Comparison of ENCODE assay signal across 22 mouse cellular contexts in genomic region chr9:112994774-112995173, GRCm38 (mm10).
DNase-seq lines count a peak whose midpoint lies in the region; ATAC-seq and TF ChIP-seq lines count a peak whose summit lies in the region.
"Had no signal": no experiment of that assay in that cellular context is flagged by ENCODE, and none has a peak within 500 bp of the region (broad histone marks: within the 10 kb centered on the region; RNA-seq: fewer than 3 reads in every experiment).

No protein-coding gene starts in this region.

- H3K4me3 ChIP-seq in forebrain, embryonic 14.5 days (ENCODE audit: low read depth, low read length) = no peak overlapping the region
- no peak overlapping the region for H3K4me3 ChIP-seq in forebrain, embryonic 15.5 days
- no peak overlapping the region for H3K4me3 ChIP-seq in lung, embryonic 14.5 days (ENCODE audit: low read depth, low read length)
- no peak overlapping the region for H3K4me3 ChIP-seq in midbrain, embryonic 13.5 days (replicated peaks)
- H3K4me3 ChIP-seq in midbrain, postnatal 0 days (ENCODE audit: low read depth, low read length) = no peak overlapping the region
- H3K4me3 ChIP-seq: embryonic facial prominence, embryonic 12.5 days; heart, adult 2 months; heart, embryonic 15.5 days had no signal

- no peaks in the 10 kb centered on the region for H3K36me3 ChIP-seq in forebrain, embryonic 14.5 days (ENCODE audit: control insufficient read depth, insufficient read depth, low read length)
- H3K36me3 ChIP-seq in forebrain, embryonic 15.5 days = no peaks in the 10 kb centered on the region
- no peaks in the 10 kb centered on the region for H3K36me3 ChIP-seq in lung, embryonic 14.5 days (ENCODE audit: insufficient read depth)
- no peaks in the 10 kb centered on the region for H3K36me3 ChIP-seq in midbrain, embryonic 13.5 days
- no peaks in the 10 kb centered on the region for H3K36me3 ChIP-seq in midbrain, postnatal 0 days (ENCODE audit: insufficient read depth, low read length)
- H3K36me3 ChIP-seq: embryonic facial prominence, embryonic 12.5 days; G1E; heart, embryonic 15.5 days had no signal

- no peak overlapping the region for H3K4me2 ChIP-seq in forebrain, embryonic 14.5 days (ENCODE audit: low read length)
- H3K4me2 ChIP-seq in forebrain, embryonic 15.5 days (replicated peaks) = no peak overlapping the region
- no peak overlapping the region for H3K4me2 ChIP-seq in lung, embryonic 14.5 days
- H3K4me2 ChIP-seq in midbrain, embryonic 13.5 days (replicated peaks) = no peak overlapping the region
- H3K4me2 ChIP-seq in midbrain, postnatal 0 days (ENCODE audit: low read depth, low read length, poor library complexity, severe bottlenecking) = no peak overlapping the region
- H3K4me2 ChIP-seq: embryonic facial prominence, embryonic 12.5 days; heart, embryonic 11.5 days; heart, embryonic 15.5 days had no signal

- no peaks in the 10 kb centered on the region for H3K4me1 ChIP-seq in forebrain, embryonic 14.5 days (ENCODE audit: control insufficient read depth, insufficient read depth, low read length)
- H3K4me1 ChIP-seq in forebrain, embryonic 15.5 days = no peaks in the 10 kb centered on the region
- no peaks in the 10 kb centered on the region for H3K4me1 ChIP-seq in lung, embryonic 14.5 days (ENCODE audit: insufficient read depth)
- no peaks in the 10 kb centered on the region for H3K4me1 ChIP-seq in midbrain, embryonic 13.5 days (replicated peaks)
- no peaks in the 10 kb centered on the region for H3K4me1 ChIP-seq in midbrain, postnatal 0 days (ENCODE audit: insufficient read depth, low read length)
- H3K4me1 ChIP-seq: embryonic facial prominence, embryonic 12.5 days had no signal

- H3K27ac ChIP-seq in forebrain, embryonic 14.5 days (ENCODE audit: low read depth, low read length) = no peak overlapping the region
- no peak overlapping the region for H3K27ac ChIP-seq in forebrain, embryonic 15.5 days (replicated peaks)
- no peak overlapping the region for H3K27ac ChIP-seq in lung, embryonic 14.5 days (ENCODE audit: low read depth)
- H3K27ac ChIP-seq in midbrain, embryonic 13.5 days = no peak overlapping the region
- no peak overlapping the region for H3K27ac ChIP-seq in midbrain, postnatal 0 days (ENCODE audit: low read depth, low read length)
- H3K27ac ChIP-seq: embryonic facial prominence, embryonic 12.5 days; heart, adult 2 months; heart, embryonic 15.5 days had no signal

- ATAC-seq in forebrain, embryonic 14.5 days = peak; percentile 15; the same call in 1 of the 2 replicates
- no peak for ATAC-seq in forebrain, embryonic 15.5 days (replicated peaks)
- ATAC-seq in lung, embryonic 14.5 days (ENCODE audit: insufficient read depth) = peak; percentile 84
- 0 out of 2 replicates have a peak, but pooled peaks have one; percentile 43 for ATAC-seq in midbrain, embryonic 13.5 days
- no peak for ATAC-seq in midbrain, postnatal 0 days (ENCODE audit: low FRiP score)
- ATAC-seq: CD4-positive, CD25-positive, alpha-beta regulatory T cell, adult 4 months; forebrain, postnatal 0 days had no signal

- no peak for TF ChIP-seq CTCF in lung, embryonic 14.5 days (IDR thresholded peaks at IDR 0.05; ENCODE audit: low read depth)
- no peak for TF ChIP-seq CTCF in midbrain, postnatal 0 days (IDR thresholded peaks at IDR 0.05)

- H3K9me3 ChIP-seq in forebrain, embryonic 14.5 days (replicated peaks; ENCODE audit: control insufficient read depth, low read length) = no peaks in the 10 kb centered on the region
- H3K9me3 ChIP-seq in forebrain, embryonic 15.5 days = no peaks in the 10 kb centered on the region
- H3K9me3 ChIP-seq in lung, embryonic 14.5 days (ENCODE audit: low read depth, low read length) = no peaks in the 10 kb centered on the region
- H3K9me3 ChIP-seq in midbrain, embryonic 13.5 days = no peaks in the 10 kb centered on the region
- no peaks in the 10 kb centered on the region for H3K9me3 ChIP-seq in midbrain, postnatal 0 days (ENCODE audit: low read length)
- H3K9me3 ChIP-seq: embryonic facial prominence, embryonic 12.5 days; heart, embryonic 15.5 days had no signal

- DNase-seq in forebrain, embryonic 14.5 days (ENCODE audit: low spot score) = peak; percentile 19
- peak; percentile 81 for DNase-seq in lung, embryonic 14.5 days
- no peak for DNase-seq in lung, postnatal 10 days
- no peak for DNase-seq in midbrain, postnatal 0 days (ENCODE audit: low spot score)
- peak; percentile 7 for DNase-seq in retina, postnatal 1 day
- DNase-seq: adrenal gland, adult 8-10 months; adrenal gland, postnatal 36 days; B cell, adult 2 months; cerebellum, adult 11-12 months; cerebellum, adult 9-10 months; cerebellum, postnatal 25 days; forebrain, postnatal 0 days; gastrocnemius, postnatal 14 days; heart, adult 2 months; heart, postnatal 14 days had no signal

- H3K9ac ChIP-seq in forebrain, embryonic 14.5 days (ENCODE audit: low read length) = no peak overlapping the region
- no peak overlapping the region for H3K9ac ChIP-seq in forebrain, embryonic 15.5 days (replicated peaks)
- no peak overlapping the region for H3K9ac ChIP-seq in lung, embryonic 14.5 days
- H3K9ac ChIP-seq in midbrain, embryonic 13.5 days (replicated peaks) = no peak overlapping the region
- H3K9ac ChIP-seq in midbrain, postnatal 0 days (replicated peaks; ENCODE audit: low read length, poor library complexity, severe bottlenecking) = no peak overlapping the region
- H3K9ac ChIP-seq: embryonic facial prominence, embryonic 12.5 days; forebrain, postnatal 0 days; heart, embryonic 15.5 days had no signal

- 69% methylated on average over 4 of the region's 4 CpGs for WGBS in forebrain, embryonic 14.5 days
- WGBS in forebrain, embryonic 15.5 days = 73% methylated on average over 4 of the region's 4 CpGs
- 42% methylated on average over 4 of the region's 4 CpGs for WGBS in lung, embryonic 14.5 days
- WGBS in midbrain, embryonic 13.5 days = 75% methylated on average over 4 of the region's 4 CpGs
- 81% methylated on average over 4 of the region's 4 CpGs for WGBS in midbrain, postnatal 0 days

- no peaks in the 10 kb centered on the region for H3K27me3 ChIP-seq in forebrain, embryonic 14.5 days (replicated peaks; ENCODE audit: control insufficient read depth, insufficient read depth, low read length)
- no peaks in the 10 kb centered on the region for H3K27me3 ChIP-seq in forebrain, embryonic 15.5 days
- H3K27me3 ChIP-seq in lung, embryonic 14.5 days (ENCODE audit: insufficient read depth, low read length) = no peaks in the 10 kb centered on the region
- H3K27me3 ChIP-seq in midbrain, embryonic 13.5 days = no peaks in the 10 kb centered on the region
- no peaks in the 10 kb centered on the region for H3K27me3 ChIP-seq in midbrain, postnatal 0 days (ENCODE audit: insufficient read depth, low read length)
- H3K27me3 ChIP-seq: embryonic facial prominence, embryonic 12.5 days; heart, embryonic 15.5 days had no signal

Comparison
In these comparisons a context has a peak if more than half of its experiments do, and no peak if none do; other contexts are left out.
1. ATAC-seq: peak in forebrain, embryonic 14.5 days (single experiment), lung, embryonic 14.5 days (single experiment) and midbrain, embryonic 13.5 days (single experiment); none in forebrain, embryonic 15.5 days (single experiment) and midbrain, postnatal 0 days (single experiment).
2. DNase-seq: peak in forebrain, embryonic 14.5 days (single experiment), lung, embryonic 14.5 days (single experiment) and retina, postnatal 1 day (single experiment); none in lung, postnatal 10 days (single experiment) and midbrain, postnatal 0 days (single experiment).